Mouse (Mus musculus) CH12.LX (cell line): ENCODE measurements around the gene Cep164. TPM values are rescaled to one million over a fixed set of nuclear protein-coding genes. Genes with fewer than 3 reads are reported as not detected.

Experiments
- DNase-seq: peaks from one replicate; pipeline ENCODE4 v3.0.0-alpha.2; 2013; ENCODE audit errors: extremely low read depth
- H3K27ac ChIP-seq: 2 replicates; pipeline ENCODE4 v1.5.1; 2012; ENCODE audit warnings: low read depth, mild to moderate bottlenecking, control low read depth, moderate library complexity; ENCODE audit not compliant: insufficient read depth
- H3K27me3 ChIP-seq: replicated peaks from 2 replicates; pipeline ENCODE3; 2012; ENCODE audit warnings: inconsistent platforms
- H3K36me3 ChIP-seq, 2 experiments: replicated peaks in 1 of 2; 2 replicates each; pipeline versions ENCODE3 to v1.6.1; 2012; ENCODE audit warnings: inconsistent platforms in 1 of 2, low read length in 1 of 2, mild to moderate bottlenecking in 1 of 2, mixed read lengths in 1 of 2, moderate library complexity in 1 of 2; ENCODE audit not compliant: control insufficient read depth in 1 of 2, insufficient read depth in 1 of 2
- H3K4me1 ChIP-seq, 2 experiments: 2 replicates each; pipeline ENCODE4 v1.6.1; 2012; ENCODE audit warnings: inconsistent platforms in 1 of 2, moderate library complexity in 1 of 2; ENCODE audit not compliant: insufficient read depth in 2 of 2, control insufficient read depth in 1 of 2
- H3K4me2 ChIP-seq: 2 replicates; pipeline ENCODE4 v1.6.1; 2012; ENCODE audit warnings: low read depth, mild to moderate bottlenecking, control low read depth; ENCODE audit not compliant: poor library complexity, insufficient read depth, severe bottlenecking
- H3K4me3 ChIP-seq, 3 experiments: fragments of 150-350 bp in 1 of 3; sonication (generic) in 1 of 3; replicated peaks in 1 of 3; 2 replicates each; pipeline versions ENCODE3 to v1.5.1; 2011 to 2012; ENCODE audit warnings: low read depth in 2 of 3, low read length in 2 of 3, mild to moderate bottlenecking in 2 of 3, moderate library complexity in 2 of 3, control low read depth in 1 of 3, improper control_type of control experiment in 1 of 3, inconsistent platforms in 1 of 3, mixed read lengths in 1 of 3; ENCODE audit not compliant: poor library complexity in 1 of 3
- H3K79me2 ChIP-seq: replicated peaks from 2 replicates; pipeline ENCODE4 v1.6.1; 2012; ENCODE audit warnings: mild to moderate bottlenecking, moderate library complexity; ENCODE audit not compliant: control insufficient read depth, poor library complexity, insufficient read depth, severe bottlenecking; ENCODE audit errors: extremely low read depth
- H3K9ac ChIP-seq: 2 replicates; pipeline ENCODE4 v1.6.1; 2012; ENCODE audit warnings: low read depth, mild to moderate bottlenecking, control low read depth, moderate library complexity; ENCODE audit not compliant: insufficient read depth
- H3K9me3 ChIP-seq: replicated peaks from 2 replicates; pipeline ENCODE3; 2012; ENCODE audit warnings: low read length, inconsistent platforms, mixed read lengths
- BHLHE40 ChIP-seq: IDR thresholded peaks from 2 replicates; pipeline ENCODE4 v1.6.1; 2011; ENCODE audit warnings: mild to moderate bottlenecking, low read depth, low read length, improper control_type of control experiment
- CHD1 ChIP-seq: IDR thresholded peaks from 2 replicates; pipeline ENCODE4 v1.6.1; 2012; ENCODE audit warnings: low read depth, low read length, improper control_type of control experiment, inconsistent platforms
- CTCF ChIP-seq, 2 experiments: IDR thresholded peaks in 1 of 2; conservative IDR thresholded peaks in 1 of 2; 2 replicates each; pipeline ENCODE4 v1.5.1; 2011 to 2012; ENCODE audit warnings: low read depth in 2 of 2, low read length in 2 of 2, improper control_type of control experiment in 1 of 2, inconsistent platforms in 1 of 2, mild to moderate bottlenecking in 1 of 2, moderate library complexity in 1 of 2
- ETS1 ChIP-seq: conservative IDR thresholded peaks from 2 replicates; pipeline ENCODE4 v1.6.1; 2012; ENCODE audit warnings: low read depth, mild to moderate bottlenecking, inconsistent platforms, low read length, improper control_type of control experiment, moderate library complexity
- GABPA ChIP-seq: IDR thresholded peaks from 2 replicates; pipeline ENCODE4 v1.6.1; 2012; ENCODE audit warnings: low read depth, low read length, improper control_type of control experiment, inconsistent platforms; ENCODE audit not compliant: insufficient replicate concordance
- HCFC1 ChIP-seq: IDR thresholded peaks from 2 replicates; pipeline ENCODE4 v1.6.1; 2012; ENCODE audit warnings: low read depth, mild to moderate bottlenecking, inconsistent platforms, low read length, improper control_type of control experiment
- IRF4 ChIP-seq: IDR thresholded peaks from 2 replicates; pipeline ENCODE4 v1.6.1; 2014; ENCODE audit warnings: low read depth, mild to moderate bottlenecking, inconsistent platforms, low read length, improper control_type of control experiment
- KAT2A ChIP-seq: IDR thresholded peaks from 2 replicates; pipeline ENCODE4 v1.6.1; 2012; ENCODE audit warnings: low read length, improper control_type of control experiment, inconsistent platforms; ENCODE audit not compliant: insufficient replicate concordance
- MAFK ChIP-seq: IDR thresholded peaks from 2 replicates; pipeline ENCODE4 v1.6.1; 2011; ENCODE audit warnings: low read length, improper control_type of control experiment; ENCODE audit not compliant: insufficient replicate concordance
- MXI1 ChIP-seq: IDR thresholded peaks from 2 replicates; pipeline ENCODE4 v1.6.1; 2011; ENCODE audit warnings: mild to moderate bottlenecking, low read depth, low read length, improper control_type of control experiment
- NELFE ChIP-seq: IDR thresholded peaks from 2 replicates; pipeline ENCODE4 v1.6.1; 2011; ENCODE audit warnings: low read depth, low read length, improper control_type of control experiment
- NRF1 ChIP-seq: IDR thresholded peaks from 2 replicates; pipeline ENCODE4 v1.6.1; 2014; ENCODE audit warnings: low read depth, mild to moderate bottlenecking, inconsistent platforms, low read length, improper control_type of control experiment, moderate library complexity
- PAX5 ChIP-seq: IDR thresholded peaks from 2 replicates; pipeline ENCODE4 v1.6.1; 2012; ENCODE audit warnings: low read length, inconsistent platforms, mixed read lengths
- POLR2A ChIP-seq: IDR thresholded peaks from 2 replicates; pipeline ENCODE4 v1.6.1; 2011; ENCODE audit warnings: low read depth, mild to moderate bottlenecking, improper control_type of control experiment, low read length
- POLR2AphosphoS2 ChIP-seq: IDR thresholded peaks from 2 replicates; pipeline ENCODE4 v1.6.1; 2011; ENCODE audit warnings: low read depth, low read length, improper control_type of control experiment
- RAD21 ChIP-seq: IDR thresholded peaks from 2 replicates; pipeline ENCODE4 v1.6.1; 2011; ENCODE audit warnings: low read depth, mild to moderate bottlenecking, low read length, improper control_type of control experiment, moderate library complexity
- RCOR1 ChIP-seq: conservative IDR thresholded peaks from 2 replicates; pipeline ENCODE4 v1.6.1; 2012; ENCODE audit warnings: low read depth, mild to moderate bottlenecking, inconsistent platforms, low read length, improper control_type of control experiment
- SIN3A ChIP-seq: IDR thresholded peaks from 2 replicates; pipeline ENCODE4 v1.6.1; 2012; ENCODE audit warnings: low read length, improper control_type of control experiment, inconsistent platforms
- UBTF ChIP-seq: IDR thresholded peaks from 2 replicates; pipeline ENCODE4 v1.6.1; 2012; ENCODE audit warnings: low read depth, mild to moderate bottlenecking, inconsistent platforms, low read length, improper control_type of control experiment, moderate library complexity
- USF1 ChIP-seq: IDR thresholded peaks from 2 replicates; pipeline ENCODE4 v1.6.1; 2014; ENCODE audit warnings: low read depth, mild to moderate bottlenecking, inconsistent platforms, low read length, improper control_type of control experiment
- USF2 ChIP-seq: conservative IDR thresholded peaks from 2 replicates; pipeline ENCODE4 v1.6.1; 2011; ENCODE audit warnings: low read depth, low read length, improper control_type of control experiment
- ZC3H11A ChIP-seq: IDR thresholded peaks from 2 replicates; pipeline ENCODE4 v1.6.1; 2012; ENCODE audit warnings: low read depth, mild to moderate bottlenecking, inconsistent platforms, low read length, improper control_type of control experiment
- ZNF384 ChIP-seq: IDR thresholded peaks from 2 replicates; pipeline ENCODE4 v1.6.1; 2012; ENCODE audit warnings: low read depth, low read length, improper control_type of control experiment, inconsistent platforms
- dilution Hi-C: fragments of 300-500 bp; cut with MboI; formaldehyde crosslinking; loops from 2 replicates; pipeline ENCODE4 v1.14.3; 2020; ENCODE audit warnings: low sequenced_read_pairs; ENCODE audit not compliant: extremely low pct_unique_long_range_greater_than_20kb, extremely low pct_ligation_motif_present
- in situ Hi-C: fragments of 300-500 bp; cut with MboI; formaldehyde crosslinking; loops from 3 replicates; pipeline ENCODE4 v1.14.3; 2019; ENCODE audit warnings: low sequenced_read_pairs, low pct_ligation_motif_present, low pct_unique_long_range_greater_than_20kb, mixed read lengths
- polyA plus RNA-seq: library from polyadenylated mRNA; unstranded; fragments of >175 nt; gene quantifications from 2 replicates; pipeline ENCODE4 v1.2.1, GENCODE M21; 2012; ENCODE audit warnings: low read depth; ENCODE audit not compliant: insufficient read length
- total RNA-seq, 2 experiments: library from RNA; depleted of rRNA; stranded (reverse); fragments of 300-350 nt in 1 of 2; fragments of >200 nt in 1 of 2; gene quantifications; 2 replicates each; pipeline ENCODE4 v1.2.3; 2012 to 2014

Gene Cep164
- total and polyA plus RNA-seq, 3 experiments, result 14.2 to 22.7 (median 21.7) TPM

- H3K27ac ChIP-seq, result no peak overlapping the region
- H3K27me3 ChIP-seq, result no peaks in the 10 kb centered on the region
- no peaks in the 10 kb centered on the region for H3K36me3 ChIP-seq
- H3K4me3 ChIP-seq, result no peak overlapping the region
- peaks cover 7% of the 10 kb centered on the region for H3K9me3 ChIP-seq
- peaks cover 0 to 11% of the 10 kb centered on the region in 2 experiments; a peak in 2 of 4 replicates for H3K4me1 ChIP-seq
- no peaks in the 10 kb centered on the region for H3K79me2 ChIP-seq
- dilution Hi-C loops, result no loop called here
- in situ Hi-C loops, result no loop called here
- TF ChIP-seq KAT2A (no peak), GABPA (no peak), NRF1 (no peak), ZC3H11A (no peak), MXI1 (no peak), HCFC1 (no peak), CHD1 (no peak), UBTF (no peak), SIN3A (no peak), ETS1 (no peak)
- TF ChIP-seq, all 38 proteins: peak for 0
- no peak overlapping the region for H3K4me2 ChIP-seq
- DNase-seq, result peak; percentile 33
- H3K9ac ChIP-seq, result no peak overlapping the region
Measured at GRCm38 (mm10) chr9:45833461-45833860, 5.0 kb upstream of the Cep164 start.

GRCm38 (mm10) chr9:45832898-45833297 lies 4.4 kb upstream of the Cep164 start:
- DNase-seq, result no peak
- Histone ChIP-seq H3K4me1 (peaks cover 0 to 11% of the 10 kb centered on the region in 2 experiments; a peak in 2 of 4 replicates), H3K4me3 (peak overlapping the region in 1 of 3 experiments; percentile 19), H3K9ac (no peak overlapping the region), H3K27me3 (no peaks in the 10 kb centered on the region), H3K4me2 (no peak overlapping the region)
- TF ChIP-seq USF1 (no peak), BHLHE40 (no peak), RAD21 (no peak), PAX5 (no peak), IRF4 (no peak), RCOR1 (no peak), POLR2A (no peak), ZNF384 (no peak), MAFK (no peak), ETS1 (no peak), CTCF (conservative IDR thresholded peaks at IDR 0.05 in 1 of 2, IDR thresholded peaks at IDR 0.05 in 1 of 2; ENCODE audit: low read depth in 2 of 2, low read length in 2 of 2) (no peak), ZC3H11A (no peak), HCFC1 (no peak), POLR2AphosphoS2 (no peak), NELFE (no peak), GABPA (no peak), USF2 (no peak)
- TF ChIP-seq, all 38 proteins: peak for 0
- H3K27ac ChIP-seq, result no peak overlapping the region
- dilution Hi-C loops, result no loop called here
- no peaks in the 10 kb centered on the region for H3K36me3 ChIP-seq
- peaks cover 7% of the 10 kb centered on the region for H3K9me3 ChIP-seq
- H3K79me2 ChIP-seq, result no peaks in the 10 kb centered on the region
- in situ Hi-C loops, result no loop called here
